Mouse (Mus musculus) right cerebral cortex, postnatal 25 days (tissue): Measurements from ENCODE around the gene Pgs1.

Experiments used
- DNase-seq: peaks from one replicate; pipeline ENCODE4 v3.0.0; 2022

Pgs1 gene

GRCm38 (mm10) chr11:118060038-118060437, 73.9 kb downstream of the Pgs1 start:
- DNase-seq = no peak

DNA sequence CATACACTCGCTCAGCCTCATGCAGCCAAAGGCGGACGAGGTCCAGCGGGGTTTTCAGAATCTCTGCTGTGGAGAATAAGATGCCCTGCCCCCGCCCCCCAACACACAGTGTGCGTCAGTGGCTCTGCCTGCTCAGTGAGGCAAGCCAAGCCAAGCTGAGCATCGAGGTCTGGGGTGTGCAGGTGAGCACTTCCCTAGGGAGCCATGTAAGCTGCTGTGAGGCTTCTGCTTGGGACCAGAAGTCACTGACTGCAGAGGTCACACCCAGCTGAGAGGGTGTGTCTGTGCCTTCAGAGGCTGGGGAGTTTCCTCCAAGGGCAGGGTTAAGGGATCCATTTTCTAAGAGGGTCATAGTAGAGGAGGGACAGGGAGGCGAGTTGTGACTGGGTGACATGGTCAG, 81.5 kb downstream of the Pgs1 start:
- no peak for DNase-seq

- DNase-seq = no peak
Measured at GRCm38 (mm10) chr11:118068812-118069332, 82.8 kb downstream of the Pgs1 start.

DNA sequence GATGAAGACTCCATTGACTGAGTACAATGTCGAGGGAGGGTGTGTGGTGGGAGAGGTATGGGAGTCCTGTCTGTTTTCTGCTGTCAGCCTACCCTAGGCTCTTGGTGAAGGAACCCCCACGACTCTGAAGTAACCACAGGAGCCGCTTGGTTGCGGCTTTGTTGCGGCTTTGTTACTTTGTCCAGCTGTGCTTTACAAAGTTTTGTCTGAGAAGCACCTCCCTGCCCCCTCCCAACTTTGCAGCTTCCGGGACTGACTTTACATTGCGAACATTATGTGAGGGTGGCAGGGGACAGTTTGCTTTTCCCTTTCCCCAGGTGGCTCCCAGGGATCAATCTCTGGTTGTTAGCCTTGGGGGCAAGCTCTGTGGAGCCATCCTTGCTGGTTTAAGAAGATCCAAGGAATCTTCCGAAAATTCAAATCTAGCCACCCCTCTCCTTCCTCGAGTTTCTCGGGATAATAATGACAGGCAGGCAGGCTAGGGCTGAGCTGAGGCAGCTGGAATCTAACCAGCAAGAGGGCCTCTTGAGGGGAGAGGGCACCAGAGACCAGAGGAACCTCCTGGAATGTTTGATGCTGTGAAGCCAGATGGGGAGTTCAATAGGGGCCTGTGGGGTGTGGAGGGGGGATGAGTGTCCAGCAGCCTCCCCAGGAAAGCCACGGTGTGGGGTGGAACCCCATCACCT, 85.3 kb downstream of the Pgs1 start:
- no peak for DNase-seq
